Mouse (Mus musculus) megakaryocyte, embryonic 14.5 days (primary cell): ENCODE results near the gene Hic1. TPM values are rescaled to one million over a fixed set of nuclear protein-coding genes. Genes with fewer than 3 reads are reported as not detected.

Experiments used
- H3K27me3 ChIP-seq: replicated peaks from 2 replicates; pipeline ENCODE3; 2012; ENCODE audit warnings: inconsistent platforms
- H3K36me3 ChIP-seq: replicated peaks from 2 replicates; pipeline ENCODE3; 2012; ENCODE audit warnings: low read length, inconsistent platforms, mixed read lengths
- H3K4me1 ChIP-seq: 2 replicates; pipeline ENCODE4 v1.6.1; 2012; ENCODE audit warnings: inconsistent platforms
- H3K4me3 ChIP-seq: replicated peaks from 2 replicates; pipeline ENCODE3; 2012; ENCODE audit warnings: moderate library complexity, mild to moderate bottlenecking, inconsistent platforms
- H3K9me3 ChIP-seq: 2 replicates; pipeline ENCODE4 v1.6.1; 2012; ENCODE audit warnings: inconsistent platforms
- FLI1 ChIP-seq: IDR thresholded peaks from 2 replicates; pipeline ENCODE4 v1.6.1; 2012; ENCODE audit warnings: low read length, inconsistent platforms, mixed read lengths
- GATA1 ChIP-seq: IDR thresholded peaks from 3 replicates; pipeline ENCODE4 v1.6.1; 2012; ENCODE audit warnings: mixed read lengths, low read length, inconsistent platforms, borderline replicate concordance
- polyA plus RNA-seq: library from polyadenylated mRNA; stranded (reverse); fragments of >175 nt; gene quantifications from 2 replicates; pipeline ENCODE4 v1.2.3, GENCODE M21; 2012; ENCODE audit warnings: low replicate concordance; ENCODE audit not compliant: insufficient read depth

Hic1 gene
- 0.41 TPM in 1 of 2 replicates, not detected in the other for polyA plus RNA-seq

GRCm38 (mm10) chr11:75169405-75170080 is at the start of gene Hic1:
TSS of gene Hic1 (minus strand) at chr11:75169519.
- peaks cover 21% of the 10 kb centered on the region for H3K9me3 ChIP-seq
- peak within 1 kb of the TSS; percentile 91 for H3K4me3 ChIP-seq
- H3K27me3 ChIP-seq: peaks cover 94% of the 10 kb centered on the region
- H3K4me1 ChIP-seq: peaks cover 96% of the 10 kb centered on the region
- no peak for TF ChIP-seq GATA1
- no peak for TF ChIP-seq FLI1
- H3K36me3 ChIP-seq: peaks cover 1% of the 10 kb centered on the region

GRCm38 (mm10) chr11:75214081-75214950 is 45.0 kb upstream of the Hic1 start:
- TF ChIP-seq GATA1 (no peak), FLI1 (no peak)
- Histone ChIP-seq H3K4me1 (peaks cover 39% of the 10 kb centered on the region), H3K9me3 (0 out of 2 replicates have a peak, but pooled peaks cover 3% of the 10 kb centered on the region), H3K36me3 (no peaks in the 10 kb centered on the region), H3K27me3 (peaks cover 45% of the 10 kb centered on the region), H3K4me3 (no peak overlapping the region)

- Histone ChIP-seq H3K27me3 (peaks cover 45% of the 10 kb centered on the region), H3K36me3 (no peaks in the 10 kb centered on the region), H3K4me3 (no peak overlapping the region), H3K9me3 (0 out of 2 replicates have a peak, but pooled peaks cover 3% of the 10 kb centered on the region), H3K4me1 (peaks cover 45% of the 10 kb centered on the region)
- TF ChIP-seq FLI1 (no peak), GATA1 (no peak)
Measured at GRCm38 (mm10) chr11:75213372-75214080, 44.2 kb upstream of the Hic1 start.

- Histone ChIP-seq H3K36me3 (no peaks in the 10 kb centered on the region), H3K4me3 (no peak overlapping the region), H3K9me3 (0 out of 2 replicates have a peak, but pooled peaks cover 3% of the 10 kb centered on the region), H3K4me1 (peaks cover 45% of the 10 kb centered on the region), H3K27me3 (peaks cover 44% of the 10 kb centered on the region)
- no peak for TF ChIP-seq GATA1
- no peak for TF ChIP-seq FLI1
Measured at GRCm38 (mm10) chr11:75212876-75213275, 43.6 kb upstream of the Hic1 start.

- no peaks in the 10 kb centered on the region for H3K36me3 ChIP-seq
- 0 out of 2 replicates have a peak, but pooled peaks cover 3% of the 10 kb centered on the region for H3K9me3 ChIP-seq
- peaks cover 41% of the 10 kb centered on the region for H3K27me3 ChIP-seq
- peak overlapping the region; percentile 56 for H3K4me3 ChIP-seq
- peaks cover 45% of the 10 kb centered on the region for H3K4me1 ChIP-seq
- TF ChIP-seq FLI1 (no peak), GATA1 (no peak)
Measured at GRCm38 (mm10) chr11:75212031-75212667, 42.8 kb upstream of the Hic1 start.

GRCm38 (mm10) chr11:75210755-75211154 is 41.4 kb upstream of the Hic1 start:
- Histone ChIP-seq H3K4me1 (peaks cover 52% of the 10 kb centered on the region), H3K27me3 (peaks cover 29% of the 10 kb centered on the region), H3K36me3 (no peaks in the 10 kb centered on the region), H3K4me3 (no peak overlapping the region), H3K9me3 (0 out of 2 replicates have a peak, but pooled peaks cover 3% of the 10 kb centered on the region)
- TF ChIP-seq GATA1: no peak
- TF ChIP-seq FLI1: no peak

DNA sequence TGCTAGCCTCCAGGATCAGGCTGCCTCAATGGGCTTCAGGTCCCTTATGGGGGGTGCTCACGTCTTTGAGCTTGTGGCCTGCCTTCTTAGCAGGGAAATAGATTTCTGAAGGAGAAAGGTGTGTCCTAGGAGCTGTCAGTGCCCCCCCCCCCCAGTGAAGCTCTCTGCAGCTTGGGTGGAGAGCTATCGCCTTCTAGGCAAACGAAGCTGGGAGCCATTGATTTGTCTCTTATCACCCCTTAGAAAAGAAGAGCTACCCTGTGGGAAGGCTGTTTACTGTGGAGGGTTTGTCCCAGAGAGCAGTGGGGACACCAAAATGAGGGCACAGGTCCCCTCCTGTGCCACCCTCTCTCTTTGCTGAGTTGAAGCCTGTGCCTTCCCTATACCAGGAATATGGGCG is 40.8 kb upstream of the Hic1 start:
- Histone ChIP-seq H3K9me3 (0 out of 2 replicates have a peak, but pooled peaks cover 3% of the 10 kb centered on the region), H3K4me1 (peaks cover 57% of the 10 kb centered on the region), H3K36me3 (no peaks in the 10 kb centered on the region), H3K27me3 (peaks cover 26% of the 10 kb centered on the region), H3K4me3 (no peak overlapping the region)
- no peak for TF ChIP-seq FLI1
- no peak for TF ChIP-seq GATA1

DNA sequence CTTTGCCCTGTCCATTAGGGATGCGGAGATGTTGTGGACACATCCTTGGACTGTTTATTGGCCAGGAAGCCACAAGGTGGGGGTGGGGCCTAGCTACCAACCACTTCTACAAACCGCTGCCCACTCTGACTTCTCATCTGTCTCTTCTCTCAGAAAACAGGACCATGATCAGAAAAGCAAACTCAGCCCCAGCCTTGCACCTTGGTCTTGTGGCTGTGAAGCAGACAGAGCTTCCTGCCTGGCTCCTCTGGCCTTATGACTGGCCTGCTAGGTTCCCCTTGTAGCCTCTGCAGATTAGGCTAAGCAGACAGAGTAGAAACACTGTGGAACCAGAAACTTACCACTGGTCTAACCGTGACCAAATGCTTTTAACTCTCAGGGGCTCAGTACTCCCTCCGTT is 40.0 kb upstream of the Hic1 start:
- peaks cover 20% of the 10 kb centered on the region for H3K27me3 ChIP-seq
- peaks cover 64% of the 10 kb centered on the region for H3K4me1 ChIP-seq
- H3K36me3 ChIP-seq: no peaks in the 10 kb centered on the region
- TF ChIP-seq GATA1: no peak
- TF ChIP-seq FLI1: no peak
- no peak overlapping the region for H3K4me3 ChIP-seq
- 0 out of 2 replicates have a peak, but pooled peaks cover 3% of the 10 kb centered on the region for H3K9me3 ChIP-seq

GRCm38 (mm10) chr11:75206347-75206746 is 37.0 kb upstream of the Hic1 start:
- peaks cover 4% of the 10 kb centered on the region for H3K27me3 ChIP-seq

More at GRCm38 (mm10) chr11:75206347-75206746, 37.0 kb upstream of the Hic1 start:
- Histone ChIP-seq H3K9me3 (no peaks in the 10 kb centered on the region), H3K4me3 (no peak overlapping the region), H3K4me1 (peaks cover 73% of the 10 kb centered on the region), H3K36me3 (no peaks in the 10 kb centered on the region)
- no peak for TF ChIP-seq FLI1
- no peak for TF ChIP-seq GATA1
